Comparison of ENCODE assay signal across 21 mouse cellular contexts in the genomic region with DNA sequence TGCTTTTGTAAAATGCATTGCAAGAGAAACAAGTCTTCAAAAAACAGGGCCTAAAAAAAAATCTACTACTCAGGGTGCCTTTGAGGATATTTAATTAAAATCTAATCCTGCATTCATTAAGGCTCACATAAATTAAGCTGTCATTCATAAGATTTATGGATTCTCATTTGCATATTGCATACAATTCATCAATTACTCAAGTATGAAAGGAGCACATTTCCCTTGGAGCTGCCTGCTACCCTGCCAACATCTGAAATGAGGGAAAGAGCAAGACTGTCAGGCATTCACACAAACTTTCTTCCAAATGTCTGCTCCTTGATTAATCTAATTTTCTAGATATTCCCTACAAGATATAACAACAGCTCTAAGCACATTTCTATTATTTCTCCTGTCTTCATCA.
A peak's percentile ranks its signal among the peaks of the same experiment; 100 is the strongest.
DNase-seq lines count a peak whose midpoint lies in the region; ATAC-seq and TF ChIP-seq lines count a peak whose summit lies in the region.
"Had no signal": no experiment of that assay in that cellular context is flagged by ENCODE, and none has a peak within 500 bp of the region (broad histone marks: within the 10 kb centered on the region; RNA-seq: fewer than 3 reads in every experiment).

No protein-coding gene starts in this region.

- H3K27ac ChIP-seq in forebrain, embryonic 16.5 days (ENCODE audit: low read length) = no peak overlapping the region
- H3K27ac ChIP-seq in forebrain, embryonic 12.5 days = no peak overlapping the region
- no peak overlapping the region for H3K27ac ChIP-seq in neural tube, embryonic 11.5 days (ENCODE audit: low read depth, low read length)
- no peak overlapping the region for H3K27ac ChIP-seq in neural tube, embryonic 15.5 days (replicated peaks)
- H3K27ac ChIP-seq in hindbrain, embryonic 14.5 days = peak overlapping the region; percentile 24; the same call in 1 of the 2 replicates
- no peak overlapping the region for H3K27ac ChIP-seq in midbrain, postnatal 0 days (ENCODE audit: low read depth, low read length)
- H3K27ac ChIP-seq in gastrocnemius, adult 2 months = no peak overlapping the region
- H3K27ac ChIP-seq: heart, embryonic 10.5 days; intestine, embryonic 15.5 days; macrophage had no signal

- H3K4me3 ChIP-seq in forebrain, embryonic 16.5 days (replicated peaks; ENCODE audit: low read length) = no peak overlapping the region
- H3K4me3 ChIP-seq in forebrain, embryonic 12.5 days (replicated peaks) = no peak overlapping the region
- no peak overlapping the region for H3K4me3 ChIP-seq in neural tube, embryonic 11.5 days (ENCODE audit: low read depth, low read length)
- no peak overlapping the region for H3K4me3 ChIP-seq in neural tube, embryonic 15.5 days (replicated peaks)
- no peak overlapping the region for H3K4me3 ChIP-seq in hindbrain, embryonic 14.5 days (replicated peaks; ENCODE audit: low read length)
- no peak overlapping the region for H3K4me3 ChIP-seq in midbrain, postnatal 0 days (ENCODE audit: low read depth, low read length)
- no peak overlapping the region for H3K4me3 ChIP-seq in gastrocnemius, adult 2 months
- H3K4me3 ChIP-seq: heart, embryonic 10.5 days; intestine, embryonic 15.5 days had no signal

- no peaks in the 10 kb centered on the region for H3K9me3 ChIP-seq in forebrain, embryonic 16.5 days (ENCODE audit: control insufficient read depth, low read length)
- no peaks in the 10 kb centered on the region for H3K9me3 ChIP-seq in forebrain, embryonic 12.5 days
- no peaks in the 10 kb centered on the region for H3K9me3 ChIP-seq in neural tube, embryonic 11.5 days (ENCODE audit: control insufficient read depth, low read length)
- no peaks in the 10 kb centered on the region for H3K9me3 ChIP-seq in neural tube, embryonic 15.5 days (replicated peaks)
- H3K9me3 ChIP-seq in hindbrain, embryonic 14.5 days (ENCODE audit: control insufficient read depth, low read length) = no peaks in the 10 kb centered on the region
- H3K9me3 ChIP-seq in midbrain, postnatal 0 days (ENCODE audit: low read length) = no peaks in the 10 kb centered on the region
- H3K9me3 ChIP-seq: heart, embryonic 10.5 days; intestine, embryonic 15.5 days had no signal

- DNase-seq in neural tube, embryonic 11.5 days (ENCODE audit: low spot score) = no peak
- peak; percentile 71 for DNase-seq in hindbrain, embryonic 14.5 days (ENCODE audit: low spot score)
- DNase-seq in midbrain, postnatal 0 days (ENCODE audit: low spot score) = peak; percentile 53
- no peak for DNase-seq in gastrocnemius, adult 2 months
- DNase-seq: B cell, adult 2 months; cerebellum, adult 11-12 months; cerebellum, postnatal 25 days; gastrocnemius, postnatal 10 days; heart, postnatal 4 days; kidney, adult 8-10 months; kidney, postnatal 10 days; thymus, adult 2 months had no signal

- H3K9ac ChIP-seq in forebrain, embryonic 16.5 days (replicated peaks; ENCODE audit: low read depth, low read length) = no peak overlapping the region
- no peak overlapping the region for H3K9ac ChIP-seq in forebrain, embryonic 12.5 days
- H3K9ac ChIP-seq in neural tube, embryonic 11.5 days (ENCODE audit: low read length) = no peak overlapping the region
- no peak overlapping the region for H3K9ac ChIP-seq in neural tube, embryonic 15.5 days (replicated peaks)
- H3K9ac ChIP-seq in hindbrain, embryonic 14.5 days = no peak overlapping the region
- H3K9ac ChIP-seq in midbrain, postnatal 0 days (replicated peaks; ENCODE audit: low read length, poor library complexity, severe bottlenecking) = no peak overlapping the region
- H3K9ac ChIP-seq: intestine, embryonic 15.5 days had no signal

- no peaks in the 10 kb centered on the region for H3K27me3 ChIP-seq in forebrain, embryonic 16.5 days (replicated peaks; ENCODE audit: control insufficient read depth, insufficient read depth, low read length)
- 0 out of 2 replicates have a peak, but pooled peaks cover 5% of the 10 kb centered on the region for H3K27me3 ChIP-seq in forebrain, embryonic 12.5 days
- H3K27me3 ChIP-seq in neural tube, embryonic 11.5 days (ENCODE audit: control insufficient read depth, insufficient read depth, low read length) = no peaks in the 10 kb centered on the region
- no peaks in the 10 kb centered on the region for H3K27me3 ChIP-seq in neural tube, embryonic 15.5 days (replicated peaks)
- no peaks in the 10 kb centered on the region for H3K27me3 ChIP-seq in hindbrain, embryonic 14.5 days (ENCODE audit: control insufficient read depth, insufficient read depth, low read length)
- H3K27me3 ChIP-seq in midbrain, postnatal 0 days (ENCODE audit: insufficient read depth, low read length) = no peaks in the 10 kb centered on the region
- H3K27me3 ChIP-seq: CH12.LX; intestine, embryonic 15.5 days; Patski had no signal

- intact Hi-C loops in gastrocnemius, adult 2 months (cut with DNase I) = no loop called here

- H3K36me3 ChIP-seq in forebrain, embryonic 16.5 days (ENCODE audit: control insufficient read depth, insufficient read depth) = no peaks in the 10 kb centered on the region
- H3K36me3 ChIP-seq in forebrain, embryonic 12.5 days (replicated peaks) = no peaks in the 10 kb centered on the region
- H3K36me3 ChIP-seq in neural tube, embryonic 11.5 days (ENCODE audit: control insufficient read depth, insufficient read depth, low read length) = no peaks in the 10 kb centered on the region
- H3K36me3 ChIP-seq in neural tube, embryonic 15.5 days = no peaks in the 10 kb centered on the region
- H3K36me3 ChIP-seq in hindbrain, embryonic 14.5 days (replicated peaks; ENCODE audit: control insufficient read depth, insufficient read depth) = no peaks in the 10 kb centered on the region
- no peaks in the 10 kb centered on the region for H3K36me3 ChIP-seq in midbrain, postnatal 0 days (ENCODE audit: insufficient read depth, low read length)
- H3K36me3 ChIP-seq: G1E; heart, embryonic 10.5 days; intestine, embryonic 15.5 days had no signal

- no peak overlapping the region for H3K4me2 ChIP-seq in forebrain, embryonic 16.5 days (ENCODE audit: low read length)
- H3K4me2 ChIP-seq in forebrain, embryonic 12.5 days = no peak overlapping the region
- no peak overlapping the region for H3K4me2 ChIP-seq in neural tube, embryonic 11.5 days (ENCODE audit: low read depth)
- H3K4me2 ChIP-seq in neural tube, embryonic 15.5 days = no peak overlapping the region
- H3K4me2 ChIP-seq in hindbrain, embryonic 14.5 days (replicated peaks) = no peak overlapping the region
- no peak overlapping the region for H3K4me2 ChIP-seq in midbrain, postnatal 0 days (ENCODE audit: low read depth, low read length, poor library complexity, severe bottlenecking)
- H3K4me2 ChIP-seq: intestine, embryonic 15.5 days had no signal

- peaks cover 6% of the 10 kb centered on the region for H3K4me1 ChIP-seq in forebrain, embryonic 16.5 days (replicated peaks; ENCODE audit: control insufficient read depth, insufficient read depth, low read length)
- peaks cover 16% of the 10 kb centered on the region for H3K4me1 ChIP-seq in forebrain, embryonic 12.5 days
- peaks cover 5% of the 10 kb centered on the region; the same call in 1 of the 2 replicates for H3K4me1 ChIP-seq in neural tube, embryonic 11.5 days (ENCODE audit: control insufficient read depth, insufficient read depth, low read length)
- no peaks in the 10 kb centered on the region for H3K4me1 ChIP-seq in neural tube, embryonic 15.5 days
- H3K4me1 ChIP-seq in hindbrain, embryonic 14.5 days (replicated peaks; ENCODE audit: control insufficient read depth, insufficient read depth, low read length) = peaks cover 13% of the 10 kb centered on the region
- no peaks in the 10 kb centered on the region for H3K4me1 ChIP-seq in midbrain, postnatal 0 days (ENCODE audit: insufficient read depth, low read length)
- H3K4me1 ChIP-seq: heart, embryonic 10.5 days; intestine, embryonic 15.5 days had no signal

- ATAC-seq in forebrain, embryonic 16.5 days = peak; percentile 72
- no peak for ATAC-seq in forebrain, embryonic 12.5 days (ENCODE audit: low FRiP score)
- ATAC-seq in neural tube, embryonic 11.5 days (ENCODE audit: insufficient read depth, low FRiP score, low TSS enrichment) = peak; percentile 17; the same call in 1 of the 2 replicates
- no peak for ATAC-seq in neural tube, embryonic 15.5 days (ENCODE audit: low FRiP score)
- ATAC-seq in hindbrain, embryonic 14.5 days (ENCODE audit: low FRiP score) = no peak
- no peak for ATAC-seq in midbrain, postnatal 0 days (ENCODE audit: low FRiP score)
- ATAC-seq: intestine, embryonic 15.5 days; Patski had no signal

- TF ChIP-seq CTCF in midbrain, postnatal 0 days (IDR thresholded peaks at IDR 0.05) = no peak
- no peak for TF ChIP-seq CTCF in gastrocnemius, adult 2 months (IDR thresholded peaks at IDR 0.05)

Comparison
In these comparisons a context has a peak if more than half of its experiments do, and no peak if none do; other contexts are left out.
1. ATAC-seq: peak in forebrain, embryonic 16.5 days (single experiment) and neural tube, embryonic 11.5 days (single experiment); none in forebrain, embryonic 12.5 days (single experiment), neural tube, embryonic 15.5 days (single experiment), hindbrain, embryonic 14.5 days (single experiment) and midbrain, postnatal 0 days (single experiment).
2. DNase-seq: peak in hindbrain, embryonic 14.5 days (single experiment) and midbrain, postnatal 0 days (single experiment); none in neural tube, embryonic 11.5 days (single experiment) and gastrocnemius, adult 2 months (single experiment).